Mouse (Mus musculus): ENCODE data around the gene Fosl2. TPM values are rescaled to one million over a fixed set of nuclear protein-coding genes. Genes with fewer than 3 reads are reported as not detected.
A peak's percentile ranks its signal among the peaks of the same experiment; 100 is the strongest.

The Fosl2 gene
- polyA plus RNA-seq, 1 experiment from 2014 or later: 0.35 TPM

DNA sequence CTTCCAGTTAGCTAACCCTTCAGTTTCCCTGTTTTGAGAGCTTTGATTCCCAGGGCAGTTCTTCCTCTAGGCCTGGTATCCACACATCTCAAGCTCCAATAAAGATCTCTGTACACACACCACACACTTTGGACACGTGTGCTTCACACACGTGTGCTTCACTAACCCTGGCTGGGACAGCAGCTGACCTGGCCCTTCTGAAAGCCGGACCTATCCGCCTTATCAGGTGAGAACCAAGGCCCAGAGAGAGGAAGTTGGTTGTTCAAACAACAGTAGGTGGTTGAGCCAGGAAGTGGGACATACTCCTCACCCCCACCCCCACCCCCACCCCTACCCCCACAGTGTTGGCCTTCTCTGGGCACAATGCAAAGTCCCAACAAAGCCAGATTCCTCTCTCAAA, 24.9 kb upstream of the Fosl2 start:
- WGBS: 89% methylated on average over 4 of the region's 4 CpGs
- H3K9me3 ChIP-seq: no peaks in the 10 kb centered on the region

DNA sequence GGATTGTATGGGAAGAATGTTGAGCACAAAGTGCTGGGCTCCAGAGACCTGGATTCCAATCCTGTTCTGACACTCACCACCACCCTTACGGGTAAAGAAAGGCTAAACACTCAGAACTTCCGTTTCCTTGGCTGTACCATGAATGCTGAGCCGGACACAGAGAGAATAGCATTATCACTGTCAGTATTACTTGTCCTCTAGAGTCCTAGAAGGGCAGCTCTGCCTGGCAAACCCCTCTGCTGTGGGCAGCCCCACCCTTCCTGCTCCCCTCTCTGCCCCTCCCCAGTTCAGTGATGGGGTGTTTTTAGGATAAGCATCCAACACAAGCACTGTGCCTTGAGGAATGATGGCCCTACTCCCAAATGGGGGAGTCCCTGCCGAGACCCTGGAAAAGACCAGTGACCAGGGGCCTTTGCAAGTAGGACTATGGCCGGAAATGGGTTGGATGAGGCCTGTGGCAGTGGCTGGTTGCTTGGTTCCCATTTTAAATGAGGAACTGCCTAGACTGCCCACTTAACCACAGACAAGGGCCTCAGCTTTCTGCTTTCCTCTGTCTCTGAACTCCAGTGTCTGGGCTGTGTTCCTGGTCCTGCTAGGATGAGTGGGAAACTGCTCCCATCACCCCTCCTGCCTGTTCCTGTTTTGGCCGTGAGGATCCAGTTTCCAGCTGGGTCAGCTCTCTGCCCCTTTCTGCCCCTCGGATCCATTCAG, 23.2 kb upstream of the Fosl2 start:
- no peak overlapping the region for H3K9ac ChIP-seq (replicated peaks)
- no peak for ATAC-seq
- H3K4me2 ChIP-seq (replicated peaks): no peak overlapping the region
- no peaks in the 10 kb centered on the region for H3K9me3 ChIP-seq
- H3K4me3 ChIP-seq (replicated peaks): no peak overlapping the region
- H3K27ac ChIP-seq: no peak overlapping the region
- H3K4me1 ChIP-seq (replicated peaks): no peaks in the 10 kb centered on the region
- WGBS: 77% methylated on average over 7 of the region's 7 CpGs
- no peaks in the 10 kb centered on the region for H3K27me3 ChIP-seq
- no peaks in the 10 kb centered on the region for H3K36me3 ChIP-seq

More for the DNA sequence above, 24.9 kb upstream of the Fosl2 start:
- Histone ChIP-seq H3K9ac (replicated peaks) (no peak overlapping the region), H3K36me3 (no peaks in the 10 kb centered on the region), H3K27ac (no peak overlapping the region), H3K27me3 (no peaks in the 10 kb centered on the region), H3K4me2 (replicated peaks) (no peak overlapping the region), H3K4me3 (replicated peaks) (no peak overlapping the region), H3K4me1 (replicated peaks) (no peaks in the 10 kb centered on the region)
- ATAC-seq: no peak

DNA sequence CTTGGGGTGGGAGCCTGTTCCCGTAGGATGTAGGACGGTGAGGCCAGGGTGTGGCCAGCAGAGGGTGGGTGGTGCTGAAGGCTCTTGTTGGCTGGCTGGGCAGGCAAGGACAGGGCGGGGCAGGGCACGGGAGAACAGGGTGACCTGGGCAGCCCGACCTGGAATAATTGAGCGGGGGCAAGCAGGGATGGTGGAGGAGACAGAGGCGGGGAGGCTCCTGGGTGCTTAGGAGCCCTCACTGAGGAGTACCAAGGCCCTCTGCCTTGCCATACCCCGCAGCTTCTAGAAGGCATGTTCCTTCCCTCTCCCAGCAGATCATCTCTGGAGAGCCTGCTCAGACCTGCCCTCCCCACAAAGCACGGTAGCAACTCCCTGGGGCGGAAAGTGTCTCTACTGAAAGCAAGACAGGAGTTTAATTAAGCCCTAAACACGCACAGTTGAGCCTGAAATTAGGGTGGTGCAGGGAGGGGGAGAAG, 14.7 kb upstream of the Fosl2 start:
- no peaks in the 10 kb centered on the region for H3K36me3 ChIP-seq
- no peak overlapping the region for H3K4me3 ChIP-seq (replicated peaks)
- H3K27ac ChIP-seq: no peak overlapping the region
- H3K9me3 ChIP-seq: no peaks in the 10 kb centered on the region
- no peak overlapping the region for H3K4me2 ChIP-seq (replicated peaks)
- ATAC-seq: no peak
- WGBS: 39% methylated on average over 11 of the region's 11 CpGs
- no peaks in the 10 kb centered on the region for H3K4me1 ChIP-seq (replicated peaks)
- no peak overlapping the region for H3K9ac ChIP-seq (replicated peaks)
- H3K27me3 ChIP-seq: no peaks in the 10 kb centered on the region

- no peaks in the 10 kb centered on the region for H3K27me3 ChIP-seq
- no peak for ATAC-seq
- H3K4me2 ChIP-seq (replicated peaks): no peak overlapping the region
- WGBS: 86% methylated on average over 6 of the region's 6 CpGs
- no peak overlapping the region for H3K27ac ChIP-seq
- H3K36me3 ChIP-seq: no peaks in the 10 kb centered on the region
- no peaks in the 10 kb centered on the region for H3K4me1 ChIP-seq (replicated peaks)
- no peaks in the 10 kb centered on the region for H3K9me3 ChIP-seq
- H3K4me3 ChIP-seq (replicated peaks): no peak overlapping the region
- H3K9ac ChIP-seq (replicated peaks): no peak overlapping the region
Observed at GRCm38 (mm10) chr5:32121936-32122335, 13.7 kb upstream of the Fosl2 start.

GRCm38 (mm10) chr5:32122363-32122762, 13.2 kb upstream of the Fosl2 start:
- Histone ChIP-seq H3K4me1 (replicated peaks) (no peaks in the 10 kb centered on the region), H3K9me3 (no peaks in the 10 kb centered on the region), H3K4me3 (replicated peaks) (no peak overlapping the region), H3K27me3 (no peaks in the 10 kb centered on the region), H3K36me3 (no peaks in the 10 kb centered on the region), H3K4me2 (replicated peaks) (no peak overlapping the region), H3K27ac (no peak overlapping the region), H3K9ac (replicated peaks) (no peak overlapping the region)
- ATAC-seq: no peak
- 86% methylated on average over 5 of the region's 5 CpGs for WGBS

- WGBS: 83% methylated on average over 6 of the region's 6 CpGs
- H3K27me3 ChIP-seq: peaks cover 14% of the 10 kb centered on the region
Observed at GRCm38 (mm10) chr5:32124957-32125356, 10.6 kb upstream of the Fosl2 start.

GRCm38 (mm10) chr5:32127226-32127625, 8.4 kb upstream of the Fosl2 start:
- H3K9me3 ChIP-seq: no peaks in the 10 kb centered on the region
- H3K4me2 ChIP-seq (replicated peaks): no peak overlapping the region
- no peak overlapping the region for H3K9ac ChIP-seq (replicated peaks)
- H3K4me3 ChIP-seq (replicated peaks): no peak overlapping the region
- H3K4me1 ChIP-seq (replicated peaks): no peaks in the 10 kb centered on the region
- WGBS: 71% methylated on average over 3 of the region's 3 CpGs
- no peaks in the 10 kb centered on the region for H3K36me3 ChIP-seq
- ATAC-seq: no peak
- peaks cover 37% of the 10 kb centered on the region for H3K27me3 ChIP-seq
- H3K27ac ChIP-seq: no peak overlapping the region

More at GRCm38 (mm10) chr5:32124957-32125356, 10.6 kb upstream of the Fosl2 start:
- no peak overlapping the region for H3K4me3 ChIP-seq (replicated peaks)
- no peak overlapping the region for H3K27ac ChIP-seq
- H3K9me3 ChIP-seq: no peaks in the 10 kb centered on the region
- H3K36me3 ChIP-seq: no peaks in the 10 kb centered on the region
- no peak overlapping the region for H3K9ac ChIP-seq (replicated peaks)
- H3K4me2 ChIP-seq (replicated peaks): no peak overlapping the region
- H3K4me1 ChIP-seq (replicated peaks): no peaks in the 10 kb centered on the region
- no peak for ATAC-seq

GRCm38 (mm10) chr5:32127927-32128326, 7.7 kb upstream of the Fosl2 start:
- Histone ChIP-seq H3K9ac (replicated peaks) (no peak overlapping the region), H3K27me3 (peaks cover 44% of the 10 kb centered on the region), H3K4me1 (replicated peaks) (no peaks in the 10 kb centered on the region; the same call in 1 of the 2 replicates), H3K4me3 (replicated peaks) (no peak overlapping the region), H3K27ac (no peak overlapping the region), H3K4me2 (replicated peaks) (no peak overlapping the region), H3K36me3 (no peaks in the 10 kb centered on the region), H3K9me3 (no peaks in the 10 kb centered on the region)
- no peak for ATAC-seq
- WGBS: 71% methylated on average over 3 of the region's 3 CpGs

DNA sequence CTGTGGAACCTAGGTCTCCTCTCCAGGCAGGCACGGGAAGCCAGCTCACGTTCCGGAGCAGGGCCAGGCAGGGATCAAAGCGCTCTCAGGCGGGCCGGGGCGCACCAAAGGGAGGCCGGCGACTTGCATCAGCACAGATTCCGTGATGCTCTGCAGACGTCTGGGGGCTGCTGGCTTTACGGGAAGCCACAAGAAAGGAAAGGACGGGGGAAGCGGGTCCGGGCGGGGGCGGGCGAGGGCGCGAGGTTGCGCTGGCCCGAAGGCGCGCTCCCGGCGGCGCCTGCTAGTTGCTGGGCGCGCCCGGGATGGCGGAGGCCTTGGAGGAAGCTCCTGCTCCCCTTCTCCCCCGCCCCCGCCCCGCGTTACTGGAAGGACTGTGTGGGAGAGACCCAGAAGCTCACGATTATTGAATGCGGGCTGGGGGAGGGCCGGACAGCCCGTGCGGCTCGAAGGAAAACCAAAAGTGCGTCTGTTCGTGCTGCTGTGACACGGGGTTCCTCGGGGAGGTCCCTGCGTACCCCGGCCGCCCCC, 2.6 kb upstream of the Fosl2 start:
- Histone ChIP-seq H3K9ac (replicated peaks) (peak overlapping the region; percentile 66), H3K36me3 (no peaks in the 10 kb centered on the region), H3K27me3 (peaks cover 92% of the 10 kb centered on the region), H3K4me1 (replicated peaks) (peaks cover 30% of the 10 kb centered on the region), H3K9me3 (no peaks in the 10 kb centered on the region), H3K27ac (0 out of 2 replicates have a peak overlapping the region, but pooled peaks have one; percentile 14), H3K4me3 (replicated peaks) (peak overlapping the region; percentile 60), H3K4me2 (replicated peaks) (peak overlapping the region; percentile 88)
- ATAC-seq: 0 out of 2 replicates have a peak, but pooled peaks have one; percentile 8
- WGBS: under 1% methylated on average over 37 of the region's 48 CpGs

DNA sequence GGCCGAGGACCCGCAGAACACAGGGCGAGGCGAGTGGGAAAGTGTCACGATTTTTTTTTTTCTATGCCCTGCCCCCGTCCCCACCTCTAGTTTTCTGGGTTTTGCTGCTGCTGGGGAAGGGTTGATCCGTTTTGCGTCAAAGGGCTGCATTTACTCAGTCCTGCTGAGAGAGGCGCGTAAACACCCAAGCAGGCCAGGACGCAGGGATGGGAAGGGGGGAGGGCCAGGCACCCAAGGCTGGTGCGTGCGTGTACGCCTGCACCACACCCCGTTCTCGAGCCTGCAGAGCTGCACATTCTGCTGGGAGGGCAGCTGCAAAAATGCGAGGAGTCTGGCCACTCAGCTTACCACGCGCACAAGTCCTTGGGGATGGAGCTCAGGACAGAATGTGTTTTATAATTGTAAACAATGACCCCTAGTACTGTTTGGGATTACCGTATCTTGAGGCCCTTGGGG, 2.0 kb upstream of the Fosl2 start:
- WGBS: under 1% methylated on average over 20 of the region's 20 CpGs
- peak overlapping the region; percentile 66 for H3K9ac ChIP-seq (replicated peaks)
- H3K9me3 ChIP-seq: no peaks in the 10 kb centered on the region
- peak overlapping the region; percentile 88 for H3K4me2 ChIP-seq (replicated peaks)
- H3K27ac ChIP-seq: no peak overlapping the region
- no peak for ATAC-seq
- H3K4me1 ChIP-seq (replicated peaks): peaks cover 30% of the 10 kb centered on the region
- no peaks in the 10 kb centered on the region for H3K36me3 ChIP-seq
- peak overlapping the region; percentile 60 for H3K4me3 ChIP-seq (replicated peaks)
- peaks cover 96% of the 10 kb centered on the region for H3K27me3 ChIP-seq

DNA sequence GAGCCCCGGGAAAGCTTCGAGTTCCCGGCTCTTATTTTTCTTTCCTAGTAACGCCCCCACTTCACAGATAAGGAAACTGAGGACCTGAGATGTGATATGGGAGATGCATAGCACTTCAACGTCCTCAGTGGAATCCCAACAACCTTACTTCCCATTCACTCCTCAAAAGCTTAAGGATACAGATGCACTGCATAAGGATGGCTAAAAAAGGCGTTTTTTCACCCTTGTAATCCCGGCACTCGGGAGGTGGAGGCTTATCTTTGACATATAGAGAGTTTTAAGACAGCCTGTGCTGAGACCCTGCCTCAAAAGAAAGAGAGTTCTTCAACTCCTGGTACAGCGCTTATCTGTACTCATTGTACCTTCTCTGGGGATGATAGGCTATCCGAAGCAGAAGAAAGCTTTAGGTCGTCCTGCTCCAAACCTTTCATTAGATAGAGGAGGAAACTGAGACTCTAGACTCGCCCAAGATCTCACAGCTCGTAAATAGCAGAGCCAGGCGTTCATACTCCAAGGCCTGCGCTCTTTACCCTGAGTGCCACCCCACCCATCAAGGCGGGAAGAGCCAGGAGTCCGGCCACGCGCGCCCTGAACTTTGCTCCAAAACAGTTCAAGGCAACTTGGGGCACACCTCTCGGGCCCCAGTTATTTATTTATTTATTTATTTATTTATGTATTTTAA, 1.4 kb upstream of the Fosl2 start:
- no peak overlapping the region for H3K27ac ChIP-seq
- H3K4me3 ChIP-seq (replicated peaks): peak overlapping the region; percentile 60
- peak overlapping the region; percentile 88 for H3K4me2 ChIP-seq (replicated peaks)
- H3K9me3 ChIP-seq: no peaks in the 10 kb centered on the region
- ATAC-seq: no peak
- 2% methylated on average over 21 of the region's 21 CpGs for WGBS
- 0 out of 2 replicates have a peak overlapping the region, but pooled peaks have one; percentile 66 for H3K9ac ChIP-seq (replicated peaks)
- H3K36me3 ChIP-seq: no peaks in the 10 kb centered on the region
- peaks cover 96% of the 10 kb centered on the region for H3K27me3 ChIP-seq
- H3K4me1 ChIP-seq (replicated peaks): peaks cover 30% of the 10 kb centered on the region

- Histone ChIP-seq H3K4me1 (replicated peaks) (peaks cover 30% of the 10 kb centered on the region), H3K9me3 (no peaks in the 10 kb centered on the region), H3K4me2 (replicated peaks) (peak overlapping the region; percentile 88), H3K27me3 (peaks cover 93% of the 10 kb centered on the region), H3K27ac (peak overlapping the region; percentile 47), H3K4me3 (replicated peaks) (peak overlapping the region; percentile 60), H3K36me3 (no peaks in the 10 kb centered on the region), H3K9ac (replicated peaks) (peak overlapping the region; percentile 66)
- WGBS: under 1% methylated on average over 37 of the region's 54 CpGs
- ATAC-seq: peak; percentile 60
Observed at GRCm38 (mm10) chr5:32134903-32135335, 682 bp upstream of the Fosl2 start.
